Mouse (Mus musculus): ENCODE results near the gene Isg20. TPM values are rescaled to one million over a fixed set of nuclear protein-coding genes. Genes with fewer than 3 reads are reported as not detected.

The Isg20 gene
- polyA plus RNA-seq (2015; fragmentation: Nextera tagmentation; extraction: Ambion mirVana): 17.9 and 18.1 TPM in 2 replicates

GRCm38 (mm10) chr7:78912974-78913474 is at the start of gene Isg20:
Isg20 (plus strand) TSS chr7:78913424.

GRCm38 (mm10) chr7:78895653-78896333 is 17.4 kb upstream of the Isg20 start, which contains the start of gene Aen:
Aen (plus strand) TSS chr7:78895854.

Small RNA genes within 50 kb of the gene (microRNA-seq; reads per million reads assigned to microRNA genes)
- 309 reads per million, percentile 58 among the genes with 10 or more reads in this experiment for gene Mir7-2 (ENCODE audit: borderline replicate concordance, insufficient number of aligned reads)

Other genes with a start within 250 kb of the Isg20 start
- 4.3 and 5.3 TPM in 2 replicates for gene Ntrk3, start 175.4 kb upstream of the Isg20 start, polyA plus RNA-seq (2015; fragmentation: Nextera tagmentation; extraction: Ambion mirVana)
- 105 and 132 TPM in 2 replicates for gene Mrps11, start 130.3 kb upstream of the Isg20 start, polyA plus RNA-seq (2015; fragmentation: Nextera tagmentation; extraction: Ambion mirVana)
- gene Mrpl46, start 129.9 kb upstream of the Isg20 start, polyA plus RNA-seq (2015; fragmentation: Nextera tagmentation; extraction: Ambion mirVana): 102 and 105 TPM in 2 replicates
- gene Det1, start 66.2 kb upstream of the Isg20 start, polyA plus RNA-seq (2015; fragmentation: Nextera tagmentation; extraction: Ambion mirVana): 8.6 and 12.5 TPM in 2 replicates
- gene Aen, start 17.6 kb upstream of the Isg20 start, polyA plus RNA-seq (2015; fragmentation: Nextera tagmentation; extraction: Ambion mirVana): 16.5 and 23.8 TPM in 2 replicates
- 0.12 and 0.13 TPM in 2 replicates for gene Acan, start 140.1 kb downstream of the Isg20 start, polyA plus RNA-seq (2015; fragmentation: Nextera tagmentation; extraction: Ambion mirVana)
- gene Hapln3, start 217.6 kb downstream of the Isg20 start, polyA plus RNA-seq (2015; fragmentation: Nextera tagmentation; extraction: Ambion mirVana): 1.5 and 2.8 TPM in 2 replicates
- gene Mfge8, start 235.6 kb downstream of the Isg20 start, polyA plus RNA-seq (2015; fragmentation: Nextera tagmentation; extraction: Ambion mirVana): 226 and 348 TPM in 2 replicates

Measured in adrenal gland, postnatal 0 days (tissue).